Mouse (Mus musculus): ENCODE results near the gene Rap1b. TPM values are rescaled to one million over a fixed set of nuclear protein-coding genes. Genes with fewer than 3 reads are reported as not detected.

Rap1b gene
- polyA plus RNA-seq, 1 experiment = 48.8 TPM

DNA sequence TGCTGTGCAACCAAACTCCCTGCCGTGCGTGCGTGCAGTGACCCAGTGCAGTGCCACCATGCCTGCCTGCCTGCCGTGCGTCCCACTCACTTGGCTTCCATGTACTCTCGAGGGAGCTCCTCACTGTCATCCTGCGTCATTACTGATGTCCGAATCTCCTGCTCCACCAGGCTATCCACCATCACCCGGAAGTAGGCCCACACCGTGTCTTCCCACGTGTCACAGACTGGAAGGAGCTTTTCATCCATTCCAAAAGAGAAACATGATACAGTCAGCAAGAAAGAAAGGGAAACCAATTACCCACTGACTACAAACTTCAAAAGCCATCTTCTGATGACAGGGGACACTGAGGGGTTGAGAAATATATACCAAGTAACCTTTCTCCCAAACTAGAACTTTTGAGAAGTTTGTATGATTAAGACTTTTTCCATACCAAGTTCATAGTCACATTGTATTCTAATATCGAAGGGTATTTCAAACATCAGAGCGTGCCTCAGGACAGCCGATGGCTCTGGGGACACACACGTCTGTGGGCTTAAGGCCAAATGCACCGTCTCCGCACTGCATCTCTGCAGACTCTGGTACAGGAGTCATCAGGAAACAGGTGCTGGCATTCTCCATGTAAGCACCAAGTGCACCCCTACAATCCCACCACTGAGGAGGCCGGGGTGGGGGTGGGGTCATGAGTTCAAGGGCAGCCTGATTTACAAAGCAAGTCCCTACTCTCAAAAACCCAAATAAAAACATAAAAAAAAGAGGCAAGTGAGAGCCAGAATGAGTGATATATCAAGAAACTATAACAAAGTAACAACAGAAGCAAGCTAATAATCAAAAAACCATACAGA lies 75.3 kb downstream of the Rap1b start:
- no peaks in the 10 kb centered on the region for H3K4me1 ChIP-seq (ENCODE audit: control insufficient read depth, insufficient read depth, low read length)
- DNase-seq = no peak

DNA sequence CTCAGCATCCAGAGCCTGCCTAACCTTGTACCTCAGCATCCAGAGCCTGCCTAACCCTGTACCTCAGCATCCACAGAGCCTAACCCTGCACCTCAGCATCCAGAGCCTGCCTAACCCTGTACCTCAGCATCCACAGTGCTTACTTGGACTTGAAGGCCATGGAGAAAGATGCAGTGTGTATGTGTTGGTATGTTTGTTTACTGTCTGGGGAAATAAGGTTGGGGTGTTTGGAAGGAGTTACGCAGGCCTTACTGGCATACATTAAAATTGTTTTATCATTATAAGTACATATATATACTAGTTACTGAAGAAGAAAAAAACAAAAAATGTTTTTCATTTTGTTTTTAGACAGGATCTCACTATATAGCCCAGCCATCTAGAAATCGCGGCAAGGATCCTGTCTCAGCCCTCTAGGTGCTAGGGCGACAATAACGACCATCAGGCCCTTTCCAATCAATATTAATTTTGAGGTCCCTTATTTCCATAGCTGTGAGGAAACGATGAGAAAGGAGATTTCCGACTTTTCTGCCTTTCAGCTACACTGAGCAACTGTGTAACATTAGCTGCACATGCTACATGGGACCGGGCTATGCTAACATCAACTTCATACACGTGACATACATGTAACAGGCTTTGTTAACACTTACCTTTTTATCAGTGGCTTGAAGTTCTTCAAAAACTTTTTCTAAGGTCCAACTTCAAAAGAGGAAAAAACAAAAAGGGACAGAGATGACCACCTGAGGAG lies 76.1 kb downstream of the Rap1b start:
- H3K27ac ChIP-seq (ENCODE audit: insufficient read depth, low read length) = no peak overlapping the region
- DNase-seq = no peak
- WGBS = 95% methylated on average over 9 of the region's 9 CpGs
- H3K4me1 ChIP-seq (ENCODE audit: control insufficient read depth, insufficient read depth, low read length) = no peaks in the 10 kb centered on the region
- TF ChIP-seq CTCF (IDR thresholded peaks at IDR 0.05; ENCODE audit: borderline replicate concordance, insufficient read depth, low read depth, low read length) (no peak), POLR2A (IDR thresholded peaks at IDR 0.05; ENCODE audit: borderline replicate concordance, insufficient read depth, low read length) (no peak)
- H3K4me3 ChIP-seq (replicated peaks; ENCODE audit: insufficient read depth, low read depth, low read length) = no peak overlapping the region
- H3K27me3 ChIP-seq (ENCODE audit: control insufficient read depth, insufficient read depth, low read length) = no peaks in the 10 kb centered on the region

More for the DNA sequence above, 75.3 kb downstream of the Rap1b start:
- no peaks in the 10 kb centered on the region for H3K27me3 ChIP-seq (ENCODE audit: control insufficient read depth, insufficient read depth, low read length)
- WGBS = 76% methylated on average over 18 of the region's 18 CpGs
- no peak overlapping the region for H3K27ac ChIP-seq (ENCODE audit: insufficient read depth, low read length)
- TF ChIP-seq POLR2A (IDR thresholded peaks at IDR 0.05; ENCODE audit: borderline replicate concordance, insufficient read depth, low read length) = no peak
- no peak for TF ChIP-seq CTCF (IDR thresholded peaks at IDR 0.05; ENCODE audit: borderline replicate concordance, insufficient read depth, low read depth, low read length)
- H3K4me3 ChIP-seq (replicated peaks; ENCODE audit: insufficient read depth, low read depth, low read length) = no peak overlapping the region

DNA sequence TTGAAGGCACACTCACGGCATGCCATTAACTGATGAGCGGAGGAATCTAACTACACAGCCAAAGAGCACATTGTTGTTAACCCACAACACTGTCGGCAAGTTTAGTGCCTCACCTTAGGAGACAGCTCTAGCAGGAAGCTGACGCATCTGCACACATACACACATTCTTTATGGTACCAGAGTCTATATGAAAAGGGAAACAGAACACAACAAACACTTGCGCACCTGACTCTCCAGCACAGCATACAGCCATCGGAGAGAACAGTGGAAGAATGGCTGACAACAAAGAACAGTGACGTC lies 77.7 kb downstream of the Rap1b start:
- no peaks in the 10 kb centered on the region for H3K4me1 ChIP-seq (ENCODE audit: control insufficient read depth, insufficient read depth, low read length)
- no peaks in the 10 kb centered on the region for H3K27me3 ChIP-seq (ENCODE audit: control insufficient read depth, insufficient read depth, low read length)
- no peak for TF ChIP-seq POLR2A (IDR thresholded peaks at IDR 0.05; ENCODE audit: borderline replicate concordance, insufficient read depth, low read length)
- TF ChIP-seq CTCF (IDR thresholded peaks at IDR 0.05; ENCODE audit: borderline replicate concordance, insufficient read depth, low read depth, low read length) = no peak
- no peak overlapping the region for H3K4me3 ChIP-seq (replicated peaks; ENCODE audit: insufficient read depth, low read depth, low read length)
- no peak for DNase-seq
- H3K27ac ChIP-seq (ENCODE audit: insufficient read depth, low read length) = no peak overlapping the region
- WGBS = 88% methylated on average over 7 of the region's 7 CpGs

DNA sequence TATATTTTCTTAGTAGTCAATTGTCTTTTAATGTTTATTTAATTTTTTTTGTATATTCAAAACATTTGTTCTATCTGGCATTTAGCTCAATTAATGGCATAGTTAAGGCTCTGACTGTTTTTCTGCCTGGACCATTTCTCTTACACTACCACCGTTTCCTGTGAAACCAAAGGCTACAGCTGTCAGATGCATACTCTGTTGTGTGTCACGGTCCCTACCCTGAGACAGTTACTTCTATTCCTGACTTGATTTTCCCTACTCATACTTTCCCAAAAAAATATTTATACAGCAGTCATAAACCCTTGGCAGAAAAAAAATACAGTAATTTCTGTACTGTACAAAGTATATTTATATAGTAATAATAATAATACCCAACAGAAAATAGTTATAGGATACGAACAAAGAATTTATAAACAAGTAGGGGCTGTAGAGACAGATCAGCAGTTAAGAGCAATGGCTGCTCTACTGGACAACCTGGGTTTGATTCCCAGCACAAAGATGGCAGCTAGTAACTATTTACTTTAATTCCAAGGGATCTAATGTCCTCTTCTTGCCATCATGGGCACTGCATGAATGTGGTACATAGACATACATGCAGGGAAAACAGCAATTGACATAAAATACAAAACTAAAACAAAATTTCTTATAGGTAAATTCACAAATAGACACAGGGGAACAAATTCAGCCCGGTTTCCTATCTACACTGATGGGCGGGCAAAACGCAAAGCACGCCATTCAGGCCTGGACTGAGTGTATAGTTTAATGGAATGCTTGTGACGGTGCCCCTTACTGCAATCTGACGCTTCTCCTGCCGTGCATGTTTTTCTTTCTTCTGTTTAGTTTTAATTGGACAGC lies 78.3 kb downstream of the Rap1b start:
- H3K27me3 ChIP-seq (ENCODE audit: control insufficient read depth, insufficient read depth, low read length) = no peaks in the 10 kb centered on the region
- no peaks in the 10 kb centered on the region for H3K4me1 ChIP-seq (ENCODE audit: control insufficient read depth, insufficient read depth, low read length)
- TF ChIP-seq POLR2A (IDR thresholded peaks at IDR 0.05; ENCODE audit: borderline replicate concordance, insufficient read depth, low read length) (no peak), CTCF (IDR thresholded peaks at IDR 0.05; ENCODE audit: borderline replicate concordance, insufficient read depth, low read depth, low read length) (no peak)
- no peak for DNase-seq
- no peak overlapping the region for H3K27ac ChIP-seq (ENCODE audit: insufficient read depth, low read length)
- no peak overlapping the region for H3K4me3 ChIP-seq (replicated peaks; ENCODE audit: insufficient read depth, low read depth, low read length)
- WGBS = 88% methylated on average over 10 of the region's 10 CpGs

DNA sequence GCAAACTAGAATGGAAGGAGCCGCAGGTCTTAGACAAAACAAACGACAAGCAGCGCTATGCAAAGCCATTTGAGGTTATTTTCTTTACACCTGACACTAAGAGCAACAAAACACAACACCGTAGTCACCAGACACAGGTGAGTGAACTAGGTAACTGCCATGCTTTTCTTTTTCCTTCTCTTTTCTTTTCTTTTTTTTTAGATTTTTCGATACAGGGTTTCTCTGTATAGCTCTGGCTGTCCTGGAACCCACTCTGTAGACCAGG lies 79.0 kb downstream of the Rap1b start:
- TF ChIP-seq POLR2A (IDR thresholded peaks at IDR 0.05; ENCODE audit: borderline replicate concordance, insufficient read depth, low read length) (no peak), CTCF (IDR thresholded peaks at IDR 0.05; ENCODE audit: borderline replicate concordance, insufficient read depth, low read depth, low read length) (no peak)
- no peak for DNase-seq
- 93% methylated on average over 5 of the region's 5 CpGs for WGBS
- Histone ChIP-seq H3K27me3 (ENCODE audit: control insufficient read depth, insufficient read depth, low read length) (no peaks in the 10 kb centered on the region), H3K4me3 (replicated peaks; ENCODE audit: insufficient read depth, low read depth, low read length) (no peak overlapping the region), H3K27ac (ENCODE audit: insufficient read depth, low read length) (no peak overlapping the region), H3K4me1 (ENCODE audit: control insufficient read depth, insufficient read depth, low read length) (no peaks in the 10 kb centered on the region)

DNA sequence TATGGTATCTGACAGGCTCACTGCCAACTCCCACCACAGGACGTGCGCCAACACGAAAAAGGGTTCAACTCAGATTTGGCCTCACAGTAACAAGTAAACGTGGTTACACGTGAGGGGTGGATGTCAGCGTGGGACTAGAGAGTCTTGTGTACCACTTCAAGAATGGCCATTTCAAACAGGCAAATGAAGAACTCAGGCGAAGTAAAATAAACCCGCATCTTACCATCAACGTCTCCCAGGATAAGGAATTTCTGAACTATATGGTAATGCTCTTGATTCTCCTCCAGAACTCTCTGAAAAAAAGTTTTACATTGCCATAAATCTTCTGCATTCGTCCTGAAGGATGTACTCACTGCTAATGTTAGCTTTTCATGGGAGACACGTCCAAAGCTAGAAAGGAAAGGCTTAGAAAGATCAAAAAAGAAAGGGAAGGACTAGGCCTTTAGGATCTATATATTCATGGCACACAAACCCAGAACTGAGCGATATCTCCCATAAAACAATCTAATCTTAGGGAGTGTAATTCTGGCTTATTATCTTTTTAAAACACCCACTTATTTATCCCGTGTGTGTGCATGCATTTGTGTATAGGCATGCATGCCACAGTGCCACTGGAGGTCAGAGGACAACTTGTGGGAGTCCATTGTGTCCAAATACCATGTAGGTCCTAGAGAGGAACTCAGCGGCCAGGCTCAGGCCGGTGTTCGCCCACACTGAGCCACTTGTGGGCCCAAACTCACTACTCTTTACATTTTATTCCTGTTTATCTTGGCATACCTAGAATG lies 79.5 kb downstream of the Rap1b start:
- Histone ChIP-seq H3K4me3 (replicated peaks; ENCODE audit: insufficient read depth, low read depth, low read length) (no peak overlapping the region), H3K4me1 (ENCODE audit: control insufficient read depth, insufficient read depth, low read length) (no peaks in the 10 kb centered on the region), H3K27ac (ENCODE audit: insufficient read depth, low read length) (no peak overlapping the region), H3K27me3 (ENCODE audit: control insufficient read depth, insufficient read depth, low read length) (no peaks in the 10 kb centered on the region)
- DNase-seq = no peak
- no peak for TF ChIP-seq POLR2A (IDR thresholded peaks at IDR 0.05; ENCODE audit: borderline replicate concordance, insufficient read depth, low read length)
- no peak for TF ChIP-seq CTCF (IDR thresholded peaks at IDR 0.05; ENCODE audit: borderline replicate concordance, insufficient read depth, low read depth, low read length)
- WGBS = 84% methylated on average over 16 of the region's 16 CpGs

Data from cerebellum, adult 2 months (tissue).